Mouse (Mus musculus) neural tube, embryonic 11.5 days (tissue): ENCODE measurements around the gene Cdh12. TPM values are rescaled to one million over a fixed set of nuclear protein-coding genes. Genes with fewer than 3 reads are reported as not detected.
"Not testable (repeated sequence)": the region's sequence is repeated elsewhere in the genome, so short reads cannot be mapped to it uniquely, and the experiment has no call there.

Source experiments
- ATAC-seq: fragments of 200-750 bp; cut with Nextera tagmentation; 2 replicates; pipeline ENCODE4 v1.8.0; 2017; ENCODE audit warnings: moderate number of reproducible peaks, mild to moderate bottlenecking, moderate TSS enrichment, moderate library complexity; ENCODE audit not compliant: insufficient read depth, low FRiP score, low TSS enrichment
- DNase-seq: peaks from one replicate; pipeline ENCODE4 v3.0.0-alpha.2; 2015; ENCODE audit warnings: low spot score
- H3K27ac ChIP-seq: fragments of 300-500 bp; sonication (generic); 2 replicates; pipeline ENCODE4 v1.5.1; 2014; ENCODE audit warnings: low read depth, mild to moderate bottlenecking, low read length
- H3K27me3 ChIP-seq: fragments of 300-500 bp; sonication (generic); 2 replicates; pipeline ENCODE4 v1.6.1; 2014; ENCODE audit warnings: mild to moderate bottlenecking, low read length, mixed read lengths; ENCODE audit not compliant: control insufficient read depth, insufficient read depth
- H3K36me3 ChIP-seq: fragments of 300-500 bp; sonication (generic); 2 replicates; pipeline ENCODE4 v1.6.1; 2014; ENCODE audit warnings: mild to moderate bottlenecking, low read length, moderate library complexity, mixed read lengths; ENCODE audit not compliant: control insufficient read depth, insufficient read depth
- H3K4me1 ChIP-seq: fragments of 300-500 bp; sonication (generic); 2 replicates; pipeline ENCODE4 v1.6.1; 2014; ENCODE audit warnings: low read length, mixed read lengths; ENCODE audit not compliant: control insufficient read depth, insufficient read depth
- H3K4me2 ChIP-seq: fragments of 300-500 bp; sonication (generic); 2 replicates; pipeline ENCODE4 v1.6.1; 2014; ENCODE audit warnings: low read depth, mild to moderate bottlenecking, moderate library complexity
- H3K4me3 ChIP-seq: fragments of 300-500 bp; sonication (generic); 2 replicates; pipeline ENCODE4 v1.5.1; 2014; ENCODE audit warnings: low read depth, low read length
- H3K9ac ChIP-seq: fragments of 300-500 bp; sonication (generic); 2 replicates; pipeline ENCODE4 v1.6.1; 2014; ENCODE audit warnings: mild to moderate bottlenecking, low read length
- H3K9me3 ChIP-seq: fragments of 300-500 bp; sonication (generic); 2 replicates; pipeline ENCODE4 v1.6.1; 2016; ENCODE audit warnings: low read length; ENCODE audit not compliant: control insufficient read depth
- WGBS: fragments of 180-500 bp; shearing (Covaris S2); extraction: QIAGEN DNeasy Blood & Tissue Kit; methylation state at CpG from one replicate; pipeline ENCODE4 v1.1.7; 2014; 5-methylcytosine and 5-hydroxymethylcytosine counted together
- polyA plus RNA-seq: library from polyadenylated mRNA; unstranded; fragments of >200 nt; fragmentation: Nextera tagmentation; extraction: Ambion mirVana; gene quantifications from 2 replicates; pipeline ENCODE4 v1.2.1, GENCODE M21; 2014

Gene Cdh12
- polyA plus RNA-seq, 1 experiment from 2014 or later, result 2.5 TPM

GRCm38 (mm10) chr15:21375871-21376270 lies 926.8 kb downstream of the Cdh12 start:
- 78% methylated on average over 3 of the region's 3 CpGs for WGBS

GRCm38 (mm10) chr15:21391442-21391841 lies 942.4 kb downstream of the Cdh12 start:
- H3K4me1 ChIP-seq, H3K4me3 ChIP-seq, ATAC-seq, H3K4me2 ChIP-seq, H3K9me3 ChIP-seq, H3K27me3 ChIP-seq, DNase-seq, H3K27ac ChIP-seq, H3K9ac ChIP-seq, H3K36me3 ChIP-seq: not testable (repeated sequence)
- 93% methylated on average over 14 of the region's 14 CpGs for WGBS

More at GRCm38 (mm10) chr15:21375871-21376270, 926.8 kb downstream of the Cdh12 start:
- no peaks in the 10 kb centered on the region for H3K27me3 ChIP-seq
- no peak overlapping the region for H3K27ac ChIP-seq
- H3K4me3 ChIP-seq, result no peak overlapping the region
- H3K36me3 ChIP-seq, result no peaks in the 10 kb centered on the region
- no peak overlapping the region for H3K9ac ChIP-seq
- H3K4me1 ChIP-seq, result no peaks in the 10 kb centered on the region
- ATAC-seq (no peak), DNase-seq (no peak)
- no peak overlapping the region for H3K4me2 ChIP-seq
- H3K9me3 ChIP-seq, result no peaks in the 10 kb centered on the region

GRCm38 (mm10) chr15:21393080-21393479 lies 944.0 kb downstream of the Cdh12 start:
- ATAC-seq (no peak), DNase-seq (no peak)
- Histone ChIP-seq H3K4me3 (no peak overlapping the region), H3K9ac (no peak overlapping the region), H3K4me1 (no peaks in the 10 kb centered on the region), H3K9me3 (no peaks in the 10 kb centered on the region), H3K4me2 (no peak overlapping the region), H3K27me3 (no peaks in the 10 kb centered on the region), H3K36me3 (no peaks in the 10 kb centered on the region), H3K27ac (no peak overlapping the region)
- WGBS, result 65% methylated on average over 3 of the region's 3 CpGs

- no peak overlapping the region for H3K4me3 ChIP-seq
- DNase-seq, result no peak
- H3K9me3 ChIP-seq, result no peaks in the 10 kb centered on the region
- H3K4me1 ChIP-seq, result no peaks in the 10 kb centered on the region
- no peak overlapping the region for H3K27ac ChIP-seq
- 86% methylated on average over 6 of the region's 6 CpGs for WGBS
- ATAC-seq, result no peak
- no peak overlapping the region for H3K9ac ChIP-seq
- no peak overlapping the region for H3K4me2 ChIP-seq
- H3K27me3 ChIP-seq, result no peaks in the 10 kb centered on the region
- H3K36me3 ChIP-seq, result no peaks in the 10 kb centered on the region
These were observed 956.1 kb downstream of the Cdh12 start for GRCm38 (mm10) chr15:21405196-21405595.

GRCm38 (mm10) chr15:21407324-21408044 lies 958.4 kb downstream of the Cdh12 start:
- DNase-seq, result no peak
- WGBS, result 70% methylated on average over 2 of the region's 2 CpGs
- no peaks in the 10 kb centered on the region for H3K27me3 ChIP-seq

DNA sequence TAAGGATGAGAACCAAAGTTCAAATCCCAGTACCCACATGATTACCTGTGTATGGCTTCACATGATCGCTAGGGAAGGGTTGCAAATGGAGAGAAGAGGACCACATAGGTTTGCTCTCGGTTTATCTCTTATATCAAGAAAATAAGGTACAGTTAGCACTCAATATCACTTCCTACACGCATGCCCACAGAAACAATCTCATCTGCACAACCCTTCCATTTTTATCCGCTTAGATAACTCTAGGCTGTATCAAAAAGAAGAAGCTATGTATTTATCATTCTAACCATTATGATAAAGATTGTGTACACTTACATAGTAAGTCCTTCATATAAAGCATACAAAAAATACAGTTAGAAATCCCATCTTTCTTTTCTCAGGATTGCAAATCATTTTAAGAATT lies 988.3 kb downstream of the Cdh12 start:
- Histone ChIP-seq H3K27ac (no peak overlapping the region), H3K27me3 (no peaks in the 10 kb centered on the region), H3K9me3 (no peaks in the 10 kb centered on the region), H3K4me2 (no peak overlapping the region), H3K9ac (no peak overlapping the region), H3K4me3 (no peak overlapping the region), H3K4me1 (no peaks in the 10 kb centered on the region), H3K36me3 (no peaks in the 10 kb centered on the region)
- ATAC-seq, result no peak
- WGBS, result 87% methylated on average over 4 of the region's 4 CpGs
- DNase-seq, result no peak

More at GRCm38 (mm10) chr15:21407324-21408044, 958.4 kb downstream of the Cdh12 start:
- no peak overlapping the region for H3K27ac ChIP-seq
- no peak overlapping the region for H3K4me3 ChIP-seq
- H3K4me1 ChIP-seq, result no peaks in the 10 kb centered on the region
- no peaks in the 10 kb centered on the region for H3K36me3 ChIP-seq
- no peaks in the 10 kb centered on the region for H3K9me3 ChIP-seq
- H3K9ac ChIP-seq, result no peak overlapping the region
- peak; percentile 81 for ATAC-seq
- H3K4me2 ChIP-seq, result no peak overlapping the region

- no peak overlapping the region for H3K4me3 ChIP-seq
- no peaks in the 10 kb centered on the region for H3K4me1 ChIP-seq
- H3K36me3 ChIP-seq, result no peaks in the 10 kb centered on the region
- ATAC-seq (peak; percentile 49; the same call in 1 of the 2 replicates), DNase-seq (no peak)
- H3K4me2 ChIP-seq, result no peak overlapping the region
- H3K27ac ChIP-seq, result no peak overlapping the region
- no peaks in the 10 kb centered on the region for H3K27me3 ChIP-seq
- no peak overlapping the region for H3K9ac ChIP-seq
- H3K9me3 ChIP-seq, result no peaks in the 10 kb centered on the region
These were observed 988.9 kb downstream of the Cdh12 start for GRCm38 (mm10) chr15:21437924-21438323.

GRCm38 (mm10) chr15:21458098-21458497 lies 1009.0 kb downstream of the Cdh12 start:
- ATAC-seq (no peak), DNase-seq (no peak)
- Histone ChIP-seq H3K4me2 (no peak overlapping the region), H3K9ac (no peak overlapping the region), H3K4me3 (no peak overlapping the region), H3K27ac (no peak overlapping the region), H3K9me3 (no peaks in the 10 kb centered on the region), H3K27me3 (no peaks in the 10 kb centered on the region), H3K36me3 (no peaks in the 10 kb centered on the region), H3K4me1 (no peaks in the 10 kb centered on the region)
- 86% methylated on average over 2 of the region's 2 CpGs for WGBS

- DNase-seq (no peak), ATAC-seq (no peak)
- H3K4me2 ChIP-seq, result no peak overlapping the region
- no peaks in the 10 kb centered on the region for H3K4me1 ChIP-seq
- no peaks in the 10 kb centered on the region for H3K27me3 ChIP-seq
- no peak overlapping the region for H3K9ac ChIP-seq
- no peaks in the 10 kb centered on the region for H3K36me3 ChIP-seq
- H3K27ac ChIP-seq, result no peak overlapping the region
- H3K9me3 ChIP-seq, result no peaks in the 10 kb centered on the region
- no peak overlapping the region for H3K4me3 ChIP-seq
These were observed 1070.3 kb downstream of the Cdh12 start for GRCm38 (mm10) chr15:21519355-21519869.
